Mouse (Mus musculus) G1E (cell line): ENCODE results near the gene Atl2.

ENCODE experiments used
- CTCF ChIP-seq: IDR thresholded peaks from 2 replicates; pipeline ENCODE4 v1.5.1; 2012; ENCODE audit warnings: low read depth, low read length, inconsistent platforms, mixed read lengths
- GATA1 ChIP-seq: IDR thresholded peaks from 2 replicates; pipeline ENCODE4 v1.6.1; 2012; ENCODE audit warnings: borderline replicate concordance, low read length, inconsistent platforms, mixed read lengths
- TAL1 ChIP-seq: conservative IDR thresholded peaks from 2 replicates; pipeline ENCODE4 v1.6.1; 2012; ENCODE audit warnings: low read depth, low read length, inconsistent platforms, mixed read lengths

DNA sequence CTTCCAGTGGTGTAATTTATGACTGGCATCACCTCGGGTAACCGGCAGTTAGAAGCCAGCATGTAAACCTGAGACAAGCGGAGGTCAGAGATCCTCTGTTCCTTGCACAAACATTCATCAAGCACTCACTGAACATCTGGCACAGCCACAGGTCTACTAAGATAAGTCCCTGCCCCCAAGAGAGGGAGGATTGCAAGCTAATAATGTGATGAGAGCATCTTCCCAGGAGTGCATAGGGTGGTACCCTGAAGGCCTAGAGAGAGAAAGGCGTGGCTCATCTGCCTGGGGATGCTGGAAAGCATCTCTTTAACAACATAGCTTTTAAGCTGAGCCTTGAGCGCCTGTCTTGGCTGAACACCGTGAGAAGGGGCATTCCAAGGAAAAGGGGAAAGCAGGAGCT lies 48.9 kb upstream of the Atl2 start:
- TF ChIP-seq CTCF (no peak), TAL1 (no peak), GATA1 (no peak)
